Mouse (Mus musculus): ENCODE results near the gene Rptor.

GRCm38 (mm10) chr11:119802947-119803346 is 200.2 kb downstream of the Rptor start:
- TF ChIP-seq CTCF (IDR thresholded peaks at IDR 0.05; ENCODE audit: low read depth, low read length) (no peak), POLR2A (IDR thresholded peaks at IDR 0.05; ENCODE audit: extremely low read depth, insufficient read depth, low read length) (no peak)

All from liver, adult 2 months (tissue).